In genomic region chr2:128124693-128125092, GRCm38 (mm10) we compare ENCODE assay signal across 8 mouse cellular contexts. TPM values are rescaled to one million over a fixed set of nuclear protein-coding genes. Genes with fewer than 3 reads are reported as not detected.
DNase-seq lines count a peak whose midpoint lies in the region; ATAC-seq and TF ChIP-seq lines count a peak whose summit lies in the region.

No protein-coding gene starts in this region.

- H3K36me3 ChIP-seq in forebrain, embryonic 13.5 days (ENCODE audit: poor library complexity, severe bottlenecking), result no peaks in the 10 kb centered on the region
- peaks cover 12% of the 10 kb centered on the region for H3K36me3 ChIP-seq in liver, embryonic 12.5 days

- peaks cover 47% of the 10 kb centered on the region for H3K4me1 ChIP-seq in forebrain, embryonic 13.5 days
- peaks cover 43% of the 10 kb centered on the region for H3K4me1 ChIP-seq in liver, embryonic 12.5 days

- H3K9ac ChIP-seq in forebrain, embryonic 13.5 days, result 0 out of 2 replicates have a peak overlapping the region, but pooled peaks have one; percentile 79
- no peak overlapping the region for H3K9ac ChIP-seq in liver, embryonic 12.5 days

- H3K27me3 ChIP-seq in forebrain, embryonic 13.5 days, result peaks cover 41% of the 10 kb centered on the region
- H3K27me3 ChIP-seq in liver, embryonic 12.5 days (replicated peaks), result peaks cover 71% of the 10 kb centered on the region

- H3K4me2 ChIP-seq in forebrain, embryonic 13.5 days, result peak overlapping the region; percentile 99
- peak overlapping the region; percentile 93 for H3K4me2 ChIP-seq in liver, embryonic 12.5 days

- 3% methylated on average over 15 of the region's 15 CpGs for WGBS in forebrain, embryonic 13.5 days
- WGBS in liver, embryonic 12.5 days (ENCODE audit: insufficient replicate concordance), result 4% methylated on average over 15 of the region's 15 CpGs

- H3K9me3 ChIP-seq in forebrain, embryonic 13.5 days (replicated peaks), result no peaks in the 10 kb centered on the region
- no peaks in the 10 kb centered on the region for H3K9me3 ChIP-seq in liver, embryonic 12.5 days (replicated peaks)

- no peak overlapping the region for H3K27ac ChIP-seq in left cerebral cortex, adult 2 months
- no peak overlapping the region for H3K27ac ChIP-seq in forebrain, embryonic 13.5 days
- H3K27ac ChIP-seq in liver, embryonic 12.5 days, result no peak overlapping the region

- TF ChIP-seq CTCF in left cerebral cortex, adult 2 months (IDR thresholded peaks at IDR 0.05), result no peak

- DNase-seq in left cerebral cortex, adult 2 months (ENCODE audit: extremely low spot score in 1 of 2, low spot score in 2 of 2), result no peak
- no peak for DNase-seq in left cerebral cortex, postnatal 25 days (ENCODE audit: low spot score in 2 of 2)
- DNase-seq in retina, postnatal 1 day, result peak; percentile 17
- no peak for DNase-seq in right cerebral cortex, postnatal 10 days (ENCODE audit: low spot score in 2 of 2)
- no peak for DNase-seq in kidney, postnatal 36 days
- DNase-seq in adipocyte (ENCODE audit: low spot score), result no peak

- H3K4me3 ChIP-seq in left cerebral cortex, adult 2 months, result peak overlapping the region; percentile 63
- peak overlapping the region; percentile 66 for H3K4me3 ChIP-seq in forebrain, embryonic 13.5 days
- peak overlapping the region; percentile 75 for H3K4me3 ChIP-seq in liver, embryonic 12.5 days

- intact Hi-C loops in left cerebral cortex, adult 2 months (cut with DNase I), result loop anchor here (10.0 kb wide), 1 partner anchor 180 kb away; no protein-coding TSS in a partner anchor
- intact Hi-C loops in left cerebral cortex, postnatal 25 days (cut with DNase I), result loop anchor here (5.0 kb wide), 2 partner anchors 188 to 448 kb away; no protein-coding TSS in a partner anchor

- ATAC-seq in forebrain, embryonic 13.5 days, result no peak
- no peak for ATAC-seq in liver, embryonic 12.5 days

RNA-seq across cellular contexts. Expression of gene Bcl2l11, which starts 1.1 kb away (rescaled TPM):
- total RNA-seq in left cerebral cortex, adult 2 months (2021), result 1 to 10 TPM; 8.4 to 9.1 TPM
- total RNA-seq in left cerebral cortex, postnatal 25 days (2021), result 1 to 10 TPM; 6.3 to 9.4 TPM
- polyA plus RNA-seq in forebrain, embryonic 13.5 days (2015; fragmentation: Nextera tagmentation; extraction: Ambion mirVana), result 11.0 and 12.1 TPM in 2 replicates
- 9.4 and 9.7 TPM in 2 replicates for polyA plus RNA-seq in liver, embryonic 12.5 days (2016; fragmentation: Nextera tagmentation; extraction: Ambion mirVana)
